Mouse (Mus musculus): ENCODE results near the gene Slc25a45.

- TF ChIP-seq CTCF (IDR thresholded peaks at IDR 0.05; ENCODE audit: borderline replicate concordance, control insufficient read depth, extremely low read depth, insufficient read depth, low read length, poor library complexity) (no peak), POLR2A (IDR thresholded peaks at IDR 0.05; ENCODE audit: control insufficient read depth, extremely low read depth, insufficient read depth, low read length, poor library complexity) (no peak)
Observed at GRCm38 (mm10) chr19:5831224-5831957, 46.2 kb upstream of the Slc25a45 start.

All from thymus, adult 2 months (tissue).